Mouse (Mus musculus): ENCODE results near the gene Mtcp1.

Gene Mtcp1

DNA sequence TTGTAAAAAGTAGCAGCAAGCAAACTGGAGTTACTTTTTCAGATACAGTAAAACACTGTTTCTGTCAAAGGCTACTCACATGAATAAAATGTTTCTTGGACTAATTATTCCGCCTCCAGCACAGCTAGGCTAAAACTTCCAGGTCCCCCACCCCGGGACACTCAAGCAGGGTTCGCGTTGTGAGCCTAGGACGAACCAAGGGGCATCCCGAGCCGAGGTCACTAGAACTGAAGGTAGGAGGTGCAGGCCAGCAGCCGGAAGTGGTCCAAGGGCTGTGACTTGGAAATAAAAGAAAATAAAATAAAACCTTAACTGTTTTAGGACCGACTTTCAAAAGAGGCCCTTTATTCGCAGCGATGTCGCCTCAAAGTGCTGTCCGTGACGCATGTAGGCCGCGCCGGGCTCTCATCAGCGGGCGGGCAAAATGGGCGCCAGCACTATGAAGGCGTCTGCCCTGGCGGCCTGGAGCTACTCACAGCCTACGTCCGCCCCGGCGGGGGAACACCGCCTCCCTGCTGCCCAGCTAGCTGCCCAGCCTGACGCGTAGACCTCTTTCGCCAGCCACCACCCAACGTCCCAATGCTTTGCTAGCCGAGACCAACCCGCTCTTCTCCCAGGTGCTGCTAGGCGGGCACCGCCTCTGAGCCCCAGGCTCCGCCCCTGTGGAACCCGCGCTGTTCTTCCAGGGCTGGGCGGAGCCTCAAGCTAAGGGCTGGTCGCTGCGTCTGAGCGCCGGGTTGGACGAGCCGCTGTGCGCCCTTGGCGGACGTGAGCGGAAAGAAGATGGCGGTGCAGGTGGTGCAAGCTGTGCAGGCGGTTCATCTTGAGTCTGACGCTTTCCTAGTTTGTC is at the start of gene Mtcp1, which contains the start of the genes Cmc4 and Brcc3:
TSS of gene Mtcp1 (minus strand) at position 653 of the 850 bp plus-strand sequence.
TSS of gene Cmc4 (minus strand) at position 649 of the 850 bp plus-strand sequence.
TSS of gene Brcc3 (plus strand) at position 693 of the 850 bp plus-strand sequence.
- peak; percentile 60 for DNase-seq (ENCODE audit: low spot score)

GRCm38 (mm10) chrX:75454597-75454996 is 38.2 kb upstream of the Mtcp1 start:
- DNase-seq (ENCODE audit: low spot score): no peak

DNA sequence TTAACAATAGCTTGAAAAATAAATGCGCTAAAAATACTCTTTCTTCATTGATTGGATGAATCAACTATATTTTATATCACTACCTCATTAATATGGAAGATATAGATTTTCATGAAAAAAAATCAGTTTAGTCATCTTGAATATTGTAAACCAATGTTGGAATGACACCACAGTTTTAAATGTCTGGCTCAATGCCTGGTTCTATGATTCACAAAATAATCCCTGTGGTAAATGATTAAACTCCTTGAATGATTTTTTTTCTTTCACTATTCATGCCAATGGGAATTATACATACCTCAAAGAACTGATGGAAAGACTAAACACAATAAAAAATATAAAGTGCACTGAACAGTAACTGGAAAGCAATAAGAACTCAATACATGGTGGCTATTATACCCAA is 6.7 kb downstream of the Mtcp1 start:
- DNase-seq (ENCODE audit: low spot score): no peak

DNA sequence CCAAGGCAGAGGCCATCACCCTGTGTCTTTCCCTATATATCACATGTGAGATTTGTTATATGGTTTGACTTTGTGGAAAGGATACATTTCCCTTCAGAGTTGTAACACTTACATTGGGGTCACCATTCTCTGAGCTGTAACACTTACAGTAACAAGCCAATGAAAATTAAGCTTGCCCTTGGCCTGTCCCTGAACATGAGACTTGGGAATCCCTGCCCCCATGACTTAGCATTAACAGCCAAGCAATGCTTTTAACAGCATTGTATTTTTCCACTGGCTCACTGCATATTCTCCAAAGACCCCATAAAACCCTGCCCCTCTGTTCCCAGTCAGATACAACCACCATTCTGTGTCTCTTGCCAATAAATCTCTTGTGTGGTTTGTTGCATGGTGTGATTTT is 13.0 kb downstream of the Mtcp1 start:
- DNase-seq (ENCODE audit: low spot score): no peak

DNA sequence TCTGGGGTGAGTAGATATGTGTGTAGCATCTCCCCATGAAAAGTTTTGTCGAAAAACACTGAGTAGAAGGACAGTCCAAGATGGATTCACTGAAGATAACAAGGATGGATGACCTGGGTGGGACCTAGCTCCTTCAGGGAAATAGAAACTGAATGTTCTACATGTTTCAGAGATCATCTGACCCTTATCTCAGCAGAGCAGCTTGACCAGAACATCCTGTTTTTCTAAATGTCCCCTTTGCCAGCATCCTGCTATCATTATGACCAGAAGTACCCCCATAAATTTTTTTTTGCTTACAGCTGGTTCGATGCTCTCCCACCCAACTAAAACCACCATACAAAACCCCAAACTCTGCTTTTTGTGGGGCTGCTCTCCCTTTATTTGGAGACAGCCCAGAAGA is 13.7 kb downstream of the Mtcp1 start:
- DNase-seq (ENCODE audit: low spot score): no peak

DNA sequence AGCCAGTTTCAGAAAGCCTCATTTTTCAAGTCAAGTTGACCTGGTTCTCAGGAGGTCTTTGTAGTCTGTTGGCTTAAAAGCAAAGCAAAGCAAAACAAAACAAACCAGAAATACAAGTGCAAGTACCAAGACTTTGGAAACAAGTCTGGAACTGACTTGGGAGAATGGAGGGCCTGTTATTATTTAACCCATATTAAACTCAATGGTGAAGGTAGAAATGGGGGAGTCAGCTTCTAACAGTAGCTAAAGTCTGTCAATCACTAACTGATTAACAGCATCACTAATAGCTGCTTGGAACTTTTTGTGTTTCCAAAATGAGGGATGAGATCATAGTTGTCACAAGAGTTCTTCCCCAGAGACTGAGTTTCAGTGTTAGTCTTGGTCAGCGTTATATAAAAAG is 16.9 kb downstream of the Mtcp1 start:
- no peak for DNase-seq (ENCODE audit: low spot score)

GRCm38 (mm10) chrX:75382195-75382771 is 34.1 kb downstream of the Mtcp1 start, which contains the start of the genes Fundc2 and F8:
TSS of gene Fundc2 (plus strand) at chrX:75382399.
TSS of gene F8 (minus strand) at chrX:75382615.
- DNase-seq (ENCODE audit: low spot score): peak; percentile 31

GRCm38 (mm10) chrX:75381699-75382098 is 34.7 kb downstream of the Mtcp1 start:
- no peak for DNase-seq (ENCODE audit: low spot score)

- DNase-seq (ENCODE audit: low spot score): no peak
Observed at GRCm38 (mm10) chrX:75381176-75381575, 35.2 kb downstream of the Mtcp1 start.

DNA sequence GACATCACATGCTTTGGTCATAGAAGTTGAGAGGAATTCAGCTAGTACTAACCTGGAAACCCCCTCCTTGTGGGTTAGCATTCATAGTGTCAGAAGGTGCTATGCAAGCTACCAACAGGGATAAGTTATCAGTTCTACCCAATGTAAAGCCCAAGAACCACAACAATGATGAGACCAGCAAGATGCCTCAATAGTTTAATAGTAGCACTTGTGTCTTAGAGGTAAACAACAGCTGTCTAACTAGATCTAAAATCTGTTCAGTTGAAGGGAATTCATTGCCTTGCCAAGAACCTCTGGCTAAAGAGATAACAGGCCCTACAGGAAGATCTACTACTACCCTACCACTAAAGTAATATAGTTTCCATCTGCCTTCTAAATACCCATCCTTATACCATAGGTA is 39.6 kb downstream of the Mtcp1 start:
- DNase-seq (ENCODE audit: low spot score): no peak

DNA sequence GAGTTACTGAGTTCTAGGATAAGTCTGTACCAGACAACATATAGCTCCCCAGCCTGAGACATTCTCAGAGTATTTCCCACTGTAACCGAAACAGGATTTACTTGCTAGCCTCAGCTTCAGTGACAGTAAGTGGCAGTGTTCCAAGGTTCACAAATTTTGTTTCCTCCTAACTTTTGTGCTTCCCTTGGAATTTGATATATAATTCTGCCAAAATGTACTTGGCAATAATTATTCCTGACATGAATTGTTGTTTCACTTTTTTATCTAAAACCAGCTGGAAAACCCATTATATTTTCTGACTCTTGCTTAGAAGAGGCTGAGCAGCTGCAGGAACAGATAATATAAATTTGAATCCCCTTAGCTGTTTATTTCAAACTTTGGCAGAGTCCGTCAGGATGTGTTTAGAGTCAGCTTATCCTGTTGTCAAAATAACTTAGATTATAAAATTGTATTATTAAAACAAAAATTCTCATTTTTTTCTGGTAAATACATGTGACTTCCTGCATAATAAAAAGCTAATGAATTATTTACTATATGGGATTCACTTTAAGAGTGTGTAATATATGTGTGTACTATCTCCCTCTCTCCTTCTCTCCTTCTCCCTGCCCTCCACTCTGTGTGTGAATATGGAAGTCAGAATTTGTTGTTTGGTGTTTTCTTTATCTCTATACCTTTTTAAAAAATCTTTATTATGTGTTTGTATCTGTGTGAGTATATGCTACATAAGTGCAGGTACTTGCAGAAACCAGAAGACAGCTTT is 43.5 kb downstream of the Mtcp1 start:
- DNase-seq (ENCODE audit: low spot score): no peak

DNA sequence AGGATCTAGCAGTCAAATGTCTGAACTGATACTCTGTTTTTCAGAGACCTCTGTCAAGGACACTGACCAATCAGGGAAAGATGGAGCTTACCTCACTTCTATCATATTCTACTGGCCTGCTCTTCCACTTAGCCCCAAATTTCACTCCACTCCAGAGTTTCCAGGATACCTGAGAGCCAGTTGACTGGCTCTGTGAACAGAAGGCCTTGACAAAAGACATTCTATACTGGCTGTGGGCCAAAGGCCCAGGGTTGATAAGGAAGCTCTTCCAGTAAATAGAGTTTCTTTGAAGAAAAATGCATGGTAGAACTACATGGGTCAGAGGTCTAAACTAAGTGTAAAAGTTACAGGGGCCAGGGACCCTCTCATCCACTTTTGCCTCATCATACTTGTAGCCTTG is 46.2 kb downstream of the Mtcp1 start:
- DNase-seq (ENCODE audit: low spot score): no peak

Measured in ovary, postnatal 14 days (tissue).